Mouse (Mus musculus): Measurements from ENCODE around the gene Fam83e.

Fam83e gene

DNA sequence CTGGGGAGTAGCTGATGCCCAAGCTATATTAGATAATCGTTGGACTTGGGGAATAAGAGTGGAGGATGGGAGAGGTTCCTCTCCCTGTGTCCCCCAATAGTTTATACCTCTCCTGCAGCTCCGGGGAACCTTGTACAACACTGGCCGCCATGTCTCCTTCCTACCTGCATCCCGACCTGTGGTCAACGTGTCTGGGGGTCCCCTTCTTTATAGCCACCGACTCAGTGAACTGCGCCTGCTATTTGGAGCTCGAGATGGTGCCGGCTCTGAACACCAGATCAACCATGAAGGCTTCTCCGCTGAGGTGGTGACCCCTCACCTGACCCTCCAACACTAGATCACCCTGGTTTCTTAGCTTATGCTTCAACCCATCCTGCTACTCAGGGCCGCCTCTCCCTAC is 18.7 kb upstream of the Fam83e start:
- DNase-seq = no peak

DNA sequence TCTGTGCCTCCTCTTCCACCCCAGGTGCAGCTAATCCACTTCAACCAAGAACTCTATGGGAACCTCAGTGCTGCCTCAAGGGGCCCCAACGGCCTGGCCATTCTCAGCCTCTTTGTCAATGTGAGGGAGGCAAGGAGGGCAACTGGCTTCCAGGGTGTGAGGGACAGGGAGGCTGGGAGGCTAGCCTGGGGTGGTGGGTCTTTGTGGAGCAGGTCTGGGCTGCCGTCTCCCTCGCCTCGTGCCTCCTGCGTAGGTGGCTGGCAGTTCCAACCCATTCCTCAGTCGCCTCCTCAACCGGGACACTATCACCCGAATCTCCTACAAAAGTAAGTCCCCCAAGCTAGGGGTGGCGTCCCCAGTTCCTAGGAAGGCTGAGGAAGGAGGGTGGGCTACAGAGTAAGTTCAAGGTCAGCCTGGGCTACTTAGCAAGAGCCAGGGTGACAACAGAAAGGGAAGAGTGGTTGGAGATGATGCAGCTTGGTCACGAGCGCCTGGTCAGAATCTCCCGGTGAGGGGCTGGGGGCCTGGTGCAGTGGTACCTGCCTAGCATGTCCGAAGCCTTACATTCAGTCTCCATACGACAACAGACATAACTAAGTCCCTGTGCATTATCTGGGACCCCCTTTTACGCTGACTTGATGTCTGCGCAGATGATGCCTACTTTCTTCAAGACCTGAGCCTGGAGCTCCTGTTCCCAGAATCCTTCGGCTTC is 18.0 kb upstream of the Fam83e start:
- DNase-seq = no peak

DNA sequence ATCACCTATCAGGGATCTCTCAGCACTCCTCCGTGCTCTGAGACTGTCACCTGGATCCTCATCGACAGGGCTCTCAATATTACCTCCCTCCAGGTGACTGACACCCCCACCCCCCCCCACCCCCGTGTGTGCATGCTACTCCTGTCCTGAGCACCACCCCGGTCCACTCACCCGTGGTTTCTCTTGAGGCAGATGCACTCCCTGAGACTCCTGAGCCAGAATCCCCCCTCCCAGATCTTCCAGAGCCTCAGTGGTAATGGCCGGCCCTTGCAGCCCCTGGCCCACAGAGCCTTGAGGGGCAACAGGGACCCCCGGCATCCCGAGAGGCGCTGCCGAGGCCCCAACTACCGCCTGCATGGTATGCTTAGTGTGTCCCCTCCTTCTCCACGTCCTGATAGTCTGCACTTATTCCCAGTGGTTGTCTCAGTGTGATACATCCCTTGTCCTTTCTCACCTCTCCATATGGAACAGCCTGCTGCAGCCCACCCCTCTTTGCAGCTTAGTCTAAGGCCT is 17.4 kb upstream of the Fam83e start:
- peak in 1 of 2 experiments; percentile 43 for DNase-seq

DNA sequence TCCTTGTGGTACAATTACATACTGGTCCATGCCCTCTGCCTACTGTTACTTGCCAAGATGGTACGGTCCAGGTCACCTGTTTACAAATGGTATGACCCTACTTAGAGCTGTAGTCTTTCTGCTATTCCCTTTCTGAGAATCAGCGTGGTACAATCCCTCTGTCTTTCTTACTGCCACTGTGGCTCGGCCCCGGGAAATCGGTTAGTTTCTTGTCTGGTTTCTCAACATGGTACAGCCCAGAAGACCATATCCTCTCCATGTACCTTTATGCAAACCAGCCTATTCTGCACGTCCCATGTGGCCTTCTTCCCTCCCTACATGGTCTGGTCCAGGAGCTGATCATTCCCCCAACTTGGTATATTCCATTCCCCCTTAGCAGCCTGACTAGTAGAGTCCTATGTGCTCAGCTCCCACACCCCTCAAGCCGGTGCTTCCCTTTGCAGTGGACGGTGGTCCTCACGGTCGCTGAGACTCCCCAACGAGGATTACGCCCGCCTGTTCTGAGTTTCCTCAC is 16.9 kb upstream of the Fam83e start:
- peak; percentile 78 to 88 for DNase-seq

DNA sequence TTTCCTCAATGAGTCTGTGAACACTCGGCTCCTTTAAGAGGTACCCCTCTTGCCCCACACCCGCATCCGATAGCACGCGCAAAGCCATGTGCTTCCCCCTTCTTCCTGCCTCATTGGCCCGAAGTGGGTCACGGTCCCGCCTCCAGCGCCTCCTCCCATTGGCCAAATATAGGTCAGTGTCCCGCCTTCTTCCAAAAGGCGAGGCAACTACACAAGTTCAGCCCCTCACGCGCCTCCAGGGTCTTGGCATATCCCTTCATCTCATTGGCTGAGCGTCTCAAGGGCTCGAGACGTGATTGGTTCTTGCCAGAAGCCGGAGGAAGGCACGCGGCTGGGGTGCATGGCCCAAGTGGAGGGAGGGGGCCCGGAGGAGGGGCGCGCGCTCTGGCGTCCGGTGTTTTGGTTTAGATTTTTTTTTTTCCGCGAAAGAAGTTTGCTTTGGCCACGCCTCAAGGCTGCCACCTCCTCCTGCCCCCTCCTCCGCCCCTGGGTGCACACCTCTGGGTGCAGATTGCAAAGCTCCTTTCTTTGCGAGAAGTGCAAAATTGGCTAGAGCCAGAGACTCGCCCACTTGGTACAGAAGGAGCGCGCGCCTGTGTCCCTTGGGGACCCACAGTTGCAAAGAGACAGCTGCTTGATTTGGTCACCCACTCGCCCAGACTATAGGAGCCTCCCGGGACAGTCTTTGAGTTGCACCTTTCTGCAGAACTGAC is 16.1 kb upstream of the Fam83e start, which contains the start of gene Dbp:
Dbp (plus strand) TSS at position 359 of the 713 bp plus-strand sequence.
- peak; percentile 98 to 99 for DNase-seq

DNA sequence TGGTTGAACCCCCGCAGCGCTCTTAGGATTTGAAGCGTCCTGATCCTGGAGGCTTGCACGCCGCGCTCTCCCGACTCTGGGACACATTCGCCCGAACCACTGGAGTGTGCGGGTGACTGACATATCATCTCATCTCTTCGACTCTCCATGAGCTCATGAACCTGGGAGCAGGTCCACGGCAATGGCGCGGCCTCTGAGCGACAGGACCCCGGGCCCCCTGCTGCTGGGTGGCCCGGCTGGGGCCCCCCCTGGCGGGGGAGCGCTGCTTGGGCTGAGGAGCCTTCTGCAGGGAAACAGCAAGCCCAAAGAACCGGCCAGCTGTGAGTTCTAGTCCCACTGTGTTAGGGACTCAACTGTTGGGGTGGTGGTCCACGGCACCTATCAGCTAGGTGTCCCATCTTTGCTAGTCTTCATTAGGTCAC is 15.6 kb upstream of the Fam83e start:
- no peak for DNase-seq

DNA sequence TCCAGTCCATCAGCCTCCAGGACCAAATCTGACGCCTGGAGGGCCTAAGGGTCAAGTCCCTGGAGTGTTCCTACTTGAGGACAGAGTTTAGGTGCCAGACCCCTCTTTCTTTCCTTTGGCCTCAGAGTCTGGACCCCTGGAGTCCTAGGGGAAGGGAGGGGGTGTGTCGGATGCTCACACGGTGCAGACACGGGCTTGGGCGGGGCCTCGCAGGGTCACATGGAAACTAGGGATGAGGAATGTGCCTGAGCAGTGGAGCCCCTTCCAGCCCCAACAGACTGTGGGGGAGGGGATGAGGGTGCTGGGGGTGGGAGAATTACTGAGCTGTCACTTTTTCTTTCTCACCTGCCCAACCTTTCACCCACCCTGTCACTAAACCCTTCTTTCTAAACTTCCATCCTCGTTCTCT is 15.1 kb upstream of the Fam83e start:
- peak; percentile 78 to 86 for DNase-seq

DNA sequence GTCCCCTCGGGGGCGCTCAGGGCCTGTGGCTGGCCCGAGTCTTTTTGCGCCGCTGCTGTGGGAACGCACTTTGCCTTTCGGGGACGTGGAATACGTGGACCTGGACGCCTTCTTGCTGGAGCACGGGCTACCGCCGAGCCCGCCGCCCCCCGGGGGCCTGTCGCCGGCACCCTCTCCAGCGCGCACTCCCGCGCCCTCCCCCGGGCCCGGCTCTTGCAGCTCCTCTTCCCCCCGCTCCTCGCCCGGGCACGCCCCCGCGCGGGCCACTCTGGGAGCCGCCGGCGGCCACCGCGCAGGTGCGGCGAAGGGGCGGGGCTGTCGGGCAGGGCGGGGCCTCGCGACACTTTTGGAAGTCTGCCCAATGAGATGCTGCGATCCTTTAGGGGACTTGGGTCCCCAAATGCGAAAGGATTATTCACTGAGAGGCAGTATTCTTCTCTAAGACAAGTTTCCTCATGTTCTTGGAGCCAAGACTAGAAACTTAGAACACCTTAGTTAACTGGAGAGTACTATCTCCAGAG is 14.2 kb upstream of the Fam83e start:
- peak; percentile 81 to 91 for DNase-seq

DNA sequence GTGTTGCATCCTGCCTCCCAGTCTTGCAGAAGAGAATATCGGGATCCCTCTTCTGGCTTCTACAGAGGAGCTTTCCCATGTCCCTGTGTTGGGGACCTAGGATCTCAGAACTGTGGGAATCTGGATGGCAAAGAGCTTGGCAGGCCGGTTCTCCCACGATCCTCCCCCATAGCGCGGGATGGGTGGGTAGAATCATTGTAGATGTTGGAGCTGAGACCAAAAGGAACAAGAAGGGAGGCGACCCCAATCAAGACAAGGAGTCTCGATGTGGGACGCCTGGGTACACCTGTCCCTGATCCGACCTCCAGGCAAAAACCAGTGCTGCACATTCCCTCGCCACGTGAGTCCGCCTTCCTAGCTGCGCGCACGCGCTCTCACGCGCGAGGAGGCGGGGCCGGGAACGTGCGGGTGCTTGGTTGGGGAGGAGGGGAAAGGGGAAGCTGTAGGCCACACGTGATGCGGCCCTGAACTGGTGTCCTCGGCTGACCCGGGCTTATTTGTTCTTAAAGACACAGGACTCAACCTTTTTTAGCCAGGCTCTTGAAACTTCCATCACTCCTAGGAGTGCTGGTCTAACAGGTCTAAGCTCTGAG is 13.5 kb upstream of the Fam83e start:
- DNase-seq = peak; percentile 97

DNA sequence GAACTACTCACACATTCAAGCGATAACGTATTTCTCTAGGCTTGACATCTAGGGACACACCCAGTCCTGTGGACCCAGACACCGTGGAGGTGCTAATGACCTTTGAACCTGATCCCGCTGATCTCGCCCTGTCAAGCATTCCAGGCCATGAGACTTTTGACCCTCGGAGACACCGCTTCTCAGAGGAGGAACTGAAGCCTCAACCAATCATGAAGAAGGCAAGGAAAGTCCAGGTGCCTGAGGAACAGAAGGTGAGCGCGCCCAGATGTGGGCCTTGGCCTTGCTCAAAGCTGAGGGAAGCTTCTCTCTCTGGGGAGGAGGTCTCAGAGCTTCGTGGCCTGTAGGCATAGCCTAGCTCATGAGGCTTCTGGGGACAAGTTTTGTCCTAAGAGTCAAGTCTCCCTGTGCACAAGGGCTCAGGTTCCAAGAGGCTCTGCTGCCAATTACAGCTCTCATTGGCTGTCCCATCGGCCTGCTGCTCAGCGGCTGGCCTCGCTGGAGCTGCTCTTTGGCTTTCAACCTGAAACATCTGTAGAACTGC is 12.7 kb upstream of the Fam83e start:
- DNase-seq = peak in 1 of 2 experiments; percentile 37

DNA sequence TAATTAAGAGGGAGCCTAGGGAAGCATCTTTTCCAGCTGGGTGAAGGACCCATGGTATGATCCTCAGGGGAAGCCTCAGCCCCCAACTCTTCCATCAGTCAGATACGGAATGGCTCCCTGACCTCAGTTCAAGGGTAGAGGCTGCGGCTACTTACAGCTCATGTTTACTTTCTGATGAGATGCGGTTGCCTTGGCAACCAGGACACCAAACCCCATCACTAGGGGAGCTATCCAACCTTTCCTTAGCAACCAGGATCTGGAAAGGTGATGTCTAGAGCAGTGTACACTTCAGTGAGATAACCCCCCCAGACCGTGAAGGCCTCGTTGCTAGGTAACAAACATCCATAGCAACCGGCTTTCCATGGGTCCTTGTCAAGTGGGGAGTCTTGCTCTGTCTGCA is 12.0 kb upstream of the Fam83e start:
- DNase-seq = no peak

DNA sequence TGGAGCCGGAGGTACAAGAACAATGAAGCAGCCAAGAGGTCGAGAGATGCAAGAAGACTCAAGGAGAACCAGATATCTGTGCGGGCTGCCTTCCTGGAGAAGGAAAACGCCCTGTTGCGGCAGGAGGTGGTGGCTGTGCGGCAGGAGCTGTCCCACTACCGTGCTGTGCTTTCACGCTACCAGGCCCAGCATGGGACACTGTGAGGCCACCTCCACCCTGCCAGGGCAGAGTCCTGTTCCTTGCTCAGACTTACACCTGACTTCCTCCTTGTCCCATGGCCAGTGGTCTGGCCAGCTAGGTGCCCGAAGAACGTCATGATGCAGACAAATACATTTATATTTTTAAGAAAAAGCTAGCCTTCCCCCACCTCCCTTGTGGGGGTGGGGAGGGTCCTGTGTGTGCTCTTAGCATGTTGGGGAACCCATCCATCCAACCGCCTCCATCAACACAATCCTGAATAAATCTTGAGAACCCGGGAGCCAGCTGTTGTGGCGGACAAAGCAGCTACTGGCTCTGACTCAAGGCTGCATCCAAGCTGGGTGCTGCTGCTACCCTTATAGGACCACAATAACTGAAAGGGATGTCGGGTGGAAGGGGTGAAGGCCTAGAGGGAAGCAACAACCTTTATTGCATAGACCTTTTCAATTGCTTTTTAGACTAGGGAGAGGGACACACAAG is 11.2 kb upstream of the Fam83e start:
- DNase-seq = no peak

DNA sequence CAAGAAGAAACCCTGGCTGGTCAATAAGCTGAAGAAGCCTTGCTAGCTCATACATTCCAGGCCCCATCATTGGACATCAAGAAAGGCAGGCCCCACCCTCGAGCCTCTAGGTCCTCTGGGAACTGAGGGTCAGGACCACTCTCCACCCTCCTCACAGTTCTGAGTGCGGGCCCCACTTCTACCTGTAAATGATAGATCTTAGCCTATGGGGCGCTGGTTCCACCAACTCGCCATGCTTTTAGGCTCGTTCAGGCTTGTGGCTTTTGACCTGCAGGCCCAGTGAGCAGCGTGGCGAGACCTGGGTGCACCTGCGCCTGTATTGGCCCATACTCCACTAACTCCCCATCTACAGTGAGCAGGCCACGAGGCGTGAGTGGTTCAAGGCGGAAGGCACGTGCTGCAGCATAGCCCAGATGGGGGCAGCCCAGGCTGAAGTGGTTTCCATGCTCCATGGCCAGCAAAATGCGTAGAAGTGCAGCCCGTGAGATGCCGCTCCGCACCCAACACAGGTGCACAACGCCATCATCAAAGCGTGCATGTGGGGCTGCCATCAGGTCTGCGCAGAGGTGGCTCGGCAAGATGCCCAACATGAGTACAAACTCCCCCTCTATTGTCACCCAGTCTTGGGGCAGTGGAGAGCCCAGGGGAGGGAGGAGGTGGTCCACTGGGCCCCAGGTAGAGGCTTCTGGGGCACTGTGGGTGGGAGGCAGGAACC is 10.4 kb upstream of the Fam83e start:
- DNase-seq = no peak

DNA sequence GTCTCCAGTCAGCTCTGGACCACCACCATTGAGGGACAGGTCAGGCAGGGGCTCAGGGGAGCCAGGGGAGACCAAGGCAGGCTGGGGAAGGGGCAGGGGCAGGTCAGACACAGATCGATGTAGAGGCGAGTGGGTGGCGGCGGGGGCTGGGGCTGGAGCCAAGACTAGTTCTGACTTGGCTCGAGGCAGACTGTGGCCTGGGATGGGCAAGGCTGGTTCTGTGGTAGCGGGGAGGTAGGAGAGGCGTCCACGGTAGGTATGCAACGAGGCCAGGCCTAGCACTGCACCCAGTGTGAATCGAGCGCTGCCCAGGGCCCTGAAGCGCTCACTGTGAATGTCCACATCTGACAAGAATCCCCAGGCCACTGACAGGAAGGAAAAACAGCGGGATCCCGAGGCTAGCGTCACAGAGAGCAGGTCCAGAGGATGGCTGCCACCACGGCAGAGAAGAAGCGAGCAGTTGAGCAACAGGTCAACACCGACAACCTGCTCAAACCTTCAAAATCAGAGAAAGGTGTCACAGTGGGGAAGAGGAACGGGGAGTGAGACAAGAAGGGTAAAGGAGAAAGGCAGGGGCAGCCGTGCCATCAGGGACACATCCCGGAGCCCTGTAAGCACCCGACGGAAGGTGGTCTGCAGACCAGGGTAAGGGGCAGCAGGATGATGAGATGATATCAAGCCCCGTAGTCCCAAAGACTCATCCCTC is 9.5 kb upstream of the Fam83e start:
- peak; percentile 20 to 22 for DNase-seq

DNA sequence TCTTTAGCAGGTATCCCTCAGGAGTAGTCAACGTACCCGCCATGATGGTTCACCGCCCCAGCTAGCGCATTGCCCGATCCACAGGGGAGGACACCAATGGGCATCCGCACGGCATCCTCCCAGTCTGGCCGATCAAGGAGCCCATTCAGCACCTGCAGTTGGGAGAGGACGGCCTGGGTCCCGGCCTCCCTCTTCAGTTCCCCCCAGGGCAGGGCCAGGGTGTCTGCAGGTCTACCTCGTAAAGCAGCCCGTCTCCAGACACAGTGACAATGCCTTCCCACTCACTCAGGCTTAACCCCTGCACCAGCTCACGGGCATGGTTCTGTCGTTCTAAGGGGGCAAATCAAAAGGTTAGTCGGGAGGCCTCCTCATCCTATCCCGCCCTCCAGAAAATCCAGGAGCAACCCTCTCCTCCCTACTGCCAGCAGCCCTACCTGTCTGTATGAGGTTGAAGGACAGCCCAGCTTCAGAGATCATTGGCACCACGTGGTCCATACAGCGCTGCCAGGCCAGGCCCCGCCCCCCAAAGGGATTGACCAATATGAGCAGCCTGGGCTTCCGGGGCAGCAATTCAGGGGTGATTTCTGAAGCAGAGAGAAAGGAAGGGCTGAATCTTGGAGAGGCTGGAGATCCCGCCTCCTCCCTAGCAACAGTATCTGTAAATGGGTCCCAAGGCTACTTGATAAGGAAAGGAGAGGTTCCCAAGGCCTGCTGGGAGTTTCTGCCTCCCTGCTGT is 8.8 kb upstream of the Fam83e start:
- DNase-seq = peak; percentile 22 to 44

DNA sequence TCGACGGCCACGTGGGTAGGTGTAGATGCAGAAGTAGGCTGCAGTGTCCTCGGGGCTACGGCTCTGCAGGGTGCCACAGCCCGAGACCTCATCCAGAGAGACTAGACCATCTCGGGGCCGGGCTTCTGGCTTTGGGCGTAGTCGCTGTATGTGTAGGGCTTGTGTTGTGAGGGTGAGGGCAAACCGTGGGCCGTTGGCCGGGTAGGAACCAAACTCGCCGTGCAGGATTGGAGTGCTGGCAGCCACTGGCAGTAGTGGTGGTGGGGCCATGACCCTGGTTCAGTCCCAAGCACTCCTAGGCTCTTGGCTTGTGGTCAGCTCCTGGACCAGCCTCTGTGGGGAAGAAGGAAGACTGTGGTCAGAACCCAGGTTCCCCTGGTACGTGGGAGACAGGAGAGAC is 7.6 kb upstream of the Fam83e start:
- peak in 1 of 2 experiments; percentile 24 for DNase-seq

DNA sequence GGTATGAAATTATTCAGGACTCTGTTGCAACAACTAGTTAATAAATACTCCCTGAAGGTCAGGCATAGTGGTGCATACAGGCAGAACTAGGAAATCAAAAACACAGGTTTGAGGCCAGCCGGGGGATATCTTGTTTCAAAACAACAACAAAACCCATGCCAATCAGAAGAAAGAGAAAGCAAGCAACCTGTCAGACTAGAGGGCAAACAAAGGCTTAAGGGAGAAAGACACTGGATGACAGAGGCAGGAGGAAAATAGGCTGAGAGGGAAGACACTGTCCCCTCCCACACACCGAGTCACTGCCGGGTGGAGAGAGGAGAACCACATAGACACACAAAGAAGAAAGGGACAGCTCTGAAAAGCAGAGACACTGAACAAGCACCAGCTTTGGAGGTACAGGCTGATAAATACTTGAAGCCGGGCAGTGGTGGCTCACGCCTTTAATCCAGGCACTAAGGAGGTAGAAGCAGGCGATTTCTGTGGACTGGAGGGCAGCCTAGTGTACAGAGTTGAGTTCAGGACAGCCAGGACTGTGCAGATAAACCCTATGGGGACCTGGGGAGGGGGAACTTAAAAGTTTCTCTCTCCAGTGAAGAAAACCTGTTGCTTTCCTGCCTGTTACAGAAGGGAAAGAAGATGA is 7.0 kb upstream of the Fam83e start:
- DNase-seq = no peak

DNA sequence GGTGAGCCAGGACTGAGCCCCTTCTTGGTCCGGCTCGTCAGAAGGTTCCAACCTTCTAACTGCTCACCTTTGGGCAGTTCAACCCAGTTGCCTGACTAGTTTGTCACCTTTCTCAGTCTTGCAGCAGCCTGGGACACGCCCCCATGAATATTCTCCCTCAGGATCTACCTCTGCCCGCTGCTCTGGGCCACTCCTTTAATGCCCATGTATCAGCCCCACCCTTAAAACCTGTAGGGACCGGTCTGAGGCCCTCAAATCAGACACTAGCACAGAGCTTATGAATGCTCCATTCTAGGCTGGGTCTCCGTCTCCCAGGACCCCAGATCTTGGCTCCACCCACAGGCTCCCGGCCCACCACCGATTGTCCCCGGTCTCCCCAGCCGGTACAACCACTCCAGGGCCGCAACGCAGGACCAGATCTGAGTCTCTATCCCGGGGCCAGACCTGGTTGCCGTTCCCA is 6.4 kb upstream of the Fam83e start:
- no peak for DNase-seq

DNA sequence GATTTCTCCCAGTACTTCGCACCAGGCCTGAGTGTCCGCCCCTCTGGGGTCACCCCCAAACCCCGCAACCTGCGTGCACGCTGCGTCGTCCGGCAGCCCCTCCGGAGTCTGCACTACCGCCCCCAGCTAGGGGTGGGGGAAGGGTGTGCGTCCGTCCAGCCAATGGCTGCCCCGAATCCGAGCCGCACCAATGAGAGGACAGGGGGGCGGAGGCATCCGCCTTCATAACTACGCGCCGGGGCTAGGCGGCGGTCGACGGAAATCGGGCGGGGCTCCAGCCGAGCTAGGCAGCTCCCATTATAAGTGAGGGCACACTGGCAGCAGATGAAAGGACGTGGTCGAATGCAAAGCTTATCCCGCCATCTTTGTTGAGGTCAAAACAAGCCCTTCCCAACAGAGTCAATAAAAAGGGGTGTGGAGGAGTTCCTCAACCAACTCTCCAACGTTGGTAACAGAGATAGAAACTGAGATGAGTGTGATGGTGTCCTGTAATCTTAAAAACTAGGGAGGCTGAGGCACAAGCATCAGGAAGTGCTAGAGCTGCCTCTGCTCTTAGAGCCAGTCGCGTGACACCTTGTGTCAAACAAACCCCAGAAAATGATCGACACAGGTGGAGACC is 5.8 kb upstream of the Fam83e start, which contains the start of gene Rpl18:
Rpl18 (plus strand) TSS at position 368 of the 619 bp plus-strand sequence.
- DNase-seq = peak; percentile 96 to 99
